Mouse (Mus musculus): ENCODE measurements at regions not wholly inside any gene's neighbourhood (a gene's known extent, or its start where the extent isn't known, plus 50 kb on each side); places are given as distances from the start of the nearest gene placed in this dataset.

DNA sequence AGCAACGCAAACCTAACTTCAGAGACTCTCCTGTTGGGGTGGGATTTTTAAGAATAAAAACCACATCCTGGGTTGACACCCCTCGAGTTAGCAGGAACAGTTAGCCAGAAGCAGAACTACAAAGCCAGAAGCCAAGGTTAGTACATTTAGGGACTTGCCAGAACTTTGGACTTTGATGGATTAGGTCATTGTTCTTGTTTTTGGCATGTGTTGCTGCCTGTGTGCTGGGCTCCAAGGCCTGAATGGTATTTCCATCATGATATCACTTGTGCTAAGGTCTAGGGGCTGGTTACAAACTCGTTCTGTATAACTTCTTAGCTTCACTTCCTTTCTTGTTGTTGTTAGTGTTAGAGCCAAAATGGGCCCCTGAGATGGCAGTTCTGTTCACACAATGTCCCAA, 338.8 kb upstream of the 5930422O12Rik start:
- no peak for DNase-seq (ENCODE audit: low spot score in 2 of 2)

GRCm38 (mm10) chr8:33108914-33109313, 319.6 kb upstream of the 5930422O12Rik start:
- DNase-seq (ENCODE audit: low spot score in 2 of 2): no peak

DNA sequence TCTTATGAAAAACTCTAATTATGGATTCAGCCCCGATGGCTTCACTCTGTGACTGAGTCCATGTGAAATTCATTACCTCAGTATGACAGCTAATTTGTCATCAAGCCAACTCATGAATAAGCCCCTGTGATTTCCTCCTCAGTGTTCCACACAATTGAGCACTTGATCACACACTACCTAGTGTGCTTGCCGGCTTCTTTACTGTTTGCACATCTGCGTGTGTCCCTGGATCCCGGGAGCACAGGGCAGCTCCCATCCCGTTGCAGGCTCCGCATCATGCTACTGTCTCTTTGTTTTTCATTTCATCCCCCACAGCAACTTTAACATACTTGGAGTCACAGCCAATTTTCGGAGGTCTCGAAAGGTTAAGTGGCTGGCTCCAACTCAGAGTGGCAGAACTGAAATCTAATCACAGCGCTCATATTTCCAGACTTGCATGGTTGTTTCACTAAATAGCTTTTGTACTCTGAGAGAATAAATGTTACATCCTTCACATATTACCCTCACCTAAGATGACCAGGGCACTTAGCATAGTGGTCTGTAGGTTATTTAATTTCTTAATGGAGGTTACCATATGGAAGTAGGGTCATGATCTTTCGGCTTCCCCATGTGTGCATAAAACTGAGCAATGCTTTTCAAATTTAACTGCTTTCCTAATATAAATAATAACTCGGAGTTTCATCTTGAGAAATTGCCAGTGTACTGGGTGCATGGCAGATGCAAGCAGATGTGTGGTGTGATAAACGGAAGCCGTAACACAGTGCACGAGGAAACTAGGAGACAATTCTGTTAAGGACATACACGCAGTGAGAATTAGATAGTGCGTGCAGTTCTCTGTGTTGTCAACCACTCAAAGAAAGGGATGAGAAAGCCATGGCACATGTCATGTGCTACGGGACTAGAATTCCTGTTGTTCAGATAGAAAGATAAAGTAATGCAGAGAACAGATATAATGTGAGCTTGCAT, 313.0 kb upstream of the 5930422O12Rik start:
- DNase-seq (ENCODE audit: low spot score in 2 of 2): no peak

GRCm38 (mm10) chr8:33123061-33123587, 305.4 kb upstream of the 5930422O12Rik start:
- no peak for DNase-seq (ENCODE audit: low spot score in 2 of 2)

DNA sequence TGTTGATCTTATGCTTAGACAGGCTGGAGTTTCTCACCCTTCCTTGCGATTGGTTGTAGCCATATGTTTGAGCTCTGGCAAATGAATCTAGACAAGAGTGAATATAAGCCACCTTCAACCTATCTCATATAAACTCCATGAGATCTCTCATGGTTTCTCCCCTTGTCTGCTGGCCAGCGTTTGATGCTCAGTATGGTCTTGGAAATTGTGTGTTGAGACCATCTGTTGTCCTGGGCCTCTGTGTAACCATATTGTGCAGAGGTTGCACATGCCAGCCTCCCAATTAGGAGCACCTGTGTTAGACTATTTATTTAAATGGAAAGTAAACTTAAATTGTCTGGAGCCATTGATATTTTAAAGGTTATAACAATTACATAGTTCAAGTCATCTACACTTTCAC, 301.5 kb upstream of the 5930422O12Rik start:
- DNase-seq (ENCODE audit: low spot score in 2 of 2): no peak

- DNase-seq (ENCODE audit: low spot score in 2 of 2): no peak
Observed at GRCm38 (mm10) chr8:33138874-33139273, 289.6 kb upstream of the 5930422O12Rik start.

- no peak for DNase-seq (ENCODE audit: low spot score in 2 of 2)
Observed at GRCm38 (mm10) chr8:33139850-33140249, 288.7 kb upstream of the 5930422O12Rik start.

DNA sequence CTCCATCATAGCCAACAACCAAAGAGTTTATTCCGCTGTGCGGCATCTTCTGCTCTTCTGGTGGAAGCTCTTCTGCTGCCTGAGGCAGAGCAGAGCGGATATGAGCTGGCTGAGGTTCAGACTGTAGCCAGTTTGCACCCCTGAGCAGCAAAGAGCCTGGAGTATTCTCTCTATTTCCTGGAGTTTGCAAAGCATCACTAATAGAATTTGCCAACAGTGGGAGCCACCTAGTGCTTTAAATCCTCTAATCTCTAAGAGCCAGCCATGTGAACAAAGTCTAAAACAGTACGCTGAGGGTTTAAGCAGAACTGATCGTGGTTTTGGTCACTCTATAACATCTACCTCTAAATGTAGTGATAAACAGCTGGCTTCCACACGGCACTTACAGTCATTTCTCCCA, 250.9 kb upstream of the 5930422O12Rik start:
- DNase-seq (ENCODE audit: low spot score in 2 of 2): no peak

DNA sequence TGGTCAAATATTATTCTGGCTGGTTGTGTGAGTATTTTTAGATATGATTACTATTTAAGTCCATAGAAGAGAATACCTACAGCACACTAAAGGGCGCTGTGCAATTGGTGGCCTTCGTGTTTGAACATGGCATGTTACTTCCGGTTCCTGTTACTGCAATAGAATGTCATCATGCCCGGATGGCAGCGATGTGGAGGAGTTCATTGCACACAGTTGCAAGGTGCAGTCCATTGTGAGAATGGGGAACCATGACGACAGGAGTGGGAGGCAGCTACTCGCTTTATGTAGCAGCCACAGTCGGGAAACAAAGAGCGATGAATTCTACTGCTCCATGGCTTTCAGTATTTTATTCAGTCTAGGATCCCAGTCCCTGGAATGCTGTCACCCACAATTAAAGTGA, 245.5 kb upstream of the 5930422O12Rik start:
- DNase-seq (ENCODE audit: low spot score in 2 of 2): no peak
